Mouse (Mus musculus): Measurements from ENCODE around the gene Pdzd2. TPM values are rescaled to one million over a fixed set of nuclear protein-coding genes. Genes with fewer than 3 reads are reported as not detected.

Gene Pdzd2
- polyA plus RNA-seq, 1 experiment: 2.4 TPM

GRCm38 (mm10) chr15:12520292-12520691 is 219.4 kb downstream of the Pdzd2 start:
- no peaks in the 10 kb centered on the region for H3K4me1 ChIP-seq (ENCODE audit: control insufficient read depth, insufficient read depth, insufficient read length, low read length)
- no peaks in the 10 kb centered on the region for H3K27me3 ChIP-seq (ENCODE audit: control insufficient read depth, insufficient read depth, low read length)
- no peaks in the 10 kb centered on the region for H3K36me3 ChIP-seq (ENCODE audit: control insufficient read depth, insufficient read depth, low read length)
- H3K4me3 ChIP-seq (ENCODE audit: low read depth, low read length): no peak overlapping the region
- H3K27ac ChIP-seq (ENCODE audit: insufficient read depth, low read depth, low read length): no peak overlapping the region
- 66% methylated on average over 9 of the region's 9 CpGs for WGBS
- TF ChIP-seq CTCF (IDR thresholded peaks at IDR 0.05; ENCODE audit: extremely low read depth, insufficient read length, insufficient replicate concordance, low read depth, low read length): no peak
- TF ChIP-seq POLR2A (IDR thresholded peaks at IDR 0.05; ENCODE audit: low read depth, low read length): no peak

GRCm38 (mm10) chr15:12518370-12518973 is 221.3 kb downstream of the Pdzd2 start:
- Histone ChIP-seq H3K4me3 (ENCODE audit: low read depth, low read length) (no peak overlapping the region), H3K4me1 (ENCODE audit: control insufficient read depth, insufficient read depth, insufficient read length, low read length) (no peaks in the 10 kb centered on the region), H3K36me3 (ENCODE audit: control insufficient read depth, insufficient read depth, low read length) (no peaks in the 10 kb centered on the region), H3K27me3 (ENCODE audit: control insufficient read depth, insufficient read depth, low read length) (no peaks in the 10 kb centered on the region), H3K27ac (ENCODE audit: insufficient read depth, low read depth, low read length) (no peak overlapping the region)
- TF ChIP-seq CTCF (IDR thresholded peaks at IDR 0.05; ENCODE audit: extremely low read depth, insufficient read length, insufficient replicate concordance, low read depth, low read length) (no peak), POLR2A (IDR thresholded peaks at IDR 0.05; ENCODE audit: low read depth, low read length) (no peak)
- 73% methylated on average over 14 of the region's 14 CpGs for WGBS

- TF ChIP-seq POLR2A (IDR thresholded peaks at IDR 0.05; ENCODE audit: low read depth, low read length) (no peak), CTCF (IDR thresholded peaks at IDR 0.05; ENCODE audit: extremely low read depth, insufficient read length, insufficient replicate concordance, low read depth, low read length) (no peak)
- Histone ChIP-seq H3K27ac (ENCODE audit: insufficient read depth, low read depth, low read length) (no peak overlapping the region), H3K36me3 (ENCODE audit: control insufficient read depth, insufficient read depth, low read length) (no peaks in the 10 kb centered on the region), H3K4me1 (ENCODE audit: control insufficient read depth, insufficient read depth, insufficient read length, low read length) (no peaks in the 10 kb centered on the region), H3K27me3 (ENCODE audit: control insufficient read depth, insufficient read depth, low read length) (no peaks in the 10 kb centered on the region), H3K4me3 (ENCODE audit: low read depth, low read length) (no peak overlapping the region)
- 52% methylated on average over 9 of the region's 9 CpGs for WGBS
Measured at GRCm38 (mm10) chr15:12517314-12517813, 222.4 kb downstream of the Pdzd2 start.

- TF ChIP-seq CTCF (IDR thresholded peaks at IDR 0.05; ENCODE audit: extremely low read depth, insufficient read length, insufficient replicate concordance, low read depth, low read length) (no peak), POLR2A (IDR thresholded peaks at IDR 0.05; ENCODE audit: low read depth, low read length) (no peak)
- no peaks in the 10 kb centered on the region for H3K36me3 ChIP-seq (ENCODE audit: control insufficient read depth, insufficient read depth, low read length)
Measured at GRCm38 (mm10) chr15:12515272-12515844, 224.4 kb downstream of the Pdzd2 start.

GRCm38 (mm10) chr15:12513526-12513925 is 226.2 kb downstream of the Pdzd2 start:
- Histone ChIP-seq H3K4me1 (ENCODE audit: control insufficient read depth, insufficient read depth, insufficient read length, low read length) (no peaks in the 10 kb centered on the region), H3K36me3 (ENCODE audit: control insufficient read depth, insufficient read depth, low read length) (no peaks in the 10 kb centered on the region), H3K27me3 (ENCODE audit: control insufficient read depth, insufficient read depth, low read length) (no peaks in the 10 kb centered on the region), H3K27ac (ENCODE audit: insufficient read depth, low read depth, low read length) (no peak overlapping the region), H3K4me3 (ENCODE audit: low read depth, low read length) (no peak overlapping the region)
- WGBS: 76% methylated on average over 9 of the region's 9 CpGs
- no peak for TF ChIP-seq CTCF (IDR thresholded peaks at IDR 0.05; ENCODE audit: extremely low read depth, insufficient read length, insufficient replicate concordance, low read depth, low read length)
- no peak for TF ChIP-seq POLR2A (IDR thresholded peaks at IDR 0.05; ENCODE audit: low read depth, low read length)

More at GRCm38 (mm10) chr15:12515272-12515844, 224.4 kb downstream of the Pdzd2 start:
- H3K27ac ChIP-seq (ENCODE audit: insufficient read depth, low read depth, low read length): no peak overlapping the region
- no peaks in the 10 kb centered on the region for H3K27me3 ChIP-seq (ENCODE audit: control insufficient read depth, insufficient read depth, low read length)
- WGBS: 78% methylated on average over 9 of the region's 9 CpGs
- H3K4me1 ChIP-seq (ENCODE audit: control insufficient read depth, insufficient read depth, insufficient read length, low read length): no peaks in the 10 kb centered on the region
- H3K4me3 ChIP-seq (ENCODE audit: low read depth, low read length): no peak overlapping the region

- 62% methylated on average over 10 of the region's 10 CpGs for WGBS
- no peaks in the 10 kb centered on the region for H3K36me3 ChIP-seq (ENCODE audit: control insufficient read depth, insufficient read depth, low read length)
Measured at GRCm38 (mm10) chr15:12508765-12509377, 230.9 kb downstream of the Pdzd2 start.

GRCm38 (mm10) chr15:12507523-12507922 is 232.2 kb downstream of the Pdzd2 start:
- Histone ChIP-seq H3K4me3 (ENCODE audit: low read depth, low read length) (no peak overlapping the region), H3K4me1 (ENCODE audit: control insufficient read depth, insufficient read depth, insufficient read length, low read length) (no peaks in the 10 kb centered on the region), H3K27me3 (ENCODE audit: control insufficient read depth, insufficient read depth, low read length) (no peaks in the 10 kb centered on the region), H3K36me3 (ENCODE audit: control insufficient read depth, insufficient read depth, low read length) (no peaks in the 10 kb centered on the region), H3K27ac (ENCODE audit: insufficient read depth, low read depth, low read length) (no peak overlapping the region)
- 72% methylated on average over 4 of the region's 4 CpGs for WGBS
- TF ChIP-seq POLR2A (IDR thresholded peaks at IDR 0.05; ENCODE audit: low read depth, low read length) (no peak), CTCF (IDR thresholded peaks at IDR 0.05; ENCODE audit: extremely low read depth, insufficient read length, insufficient replicate concordance, low read depth, low read length) (no peak)

More at GRCm38 (mm10) chr15:12508765-12509377, 230.9 kb downstream of the Pdzd2 start:
- H3K27me3 ChIP-seq (ENCODE audit: control insufficient read depth, insufficient read depth, low read length): no peaks in the 10 kb centered on the region
- H3K4me3 ChIP-seq (ENCODE audit: low read depth, low read length): no peak overlapping the region
- H3K4me1 ChIP-seq (ENCODE audit: control insufficient read depth, insufficient read depth, insufficient read length, low read length): no peaks in the 10 kb centered on the region
- TF ChIP-seq CTCF (IDR thresholded peaks at IDR 0.05; ENCODE audit: extremely low read depth, insufficient read length, insufficient replicate concordance, low read depth, low read length) (no peak), POLR2A (IDR thresholded peaks at IDR 0.05; ENCODE audit: low read depth, low read length) (no peak)
- no peak overlapping the region for H3K27ac ChIP-seq (ENCODE audit: insufficient read depth, low read depth, low read length)
